Mouse (Mus musculus) hindbrain, postnatal 0 days (tissue): ENCODE measurements around the gene H2-DMa. TPM values are rescaled to one million over a fixed set of nuclear protein-coding genes. Genes with fewer than 3 reads are reported as not detected.

ENCODE experiments used
- ATAC-seq: fragments of 200-750 bp; cut with Nextera tagmentation; 2 replicates; pipeline ENCODE4 v1.8.0; 2017; ENCODE audit warnings: mild to moderate bottlenecking, moderate TSS enrichment, moderate library complexity
- DNase-seq: peaks from one replicate; pipeline ENCODE4 v3.0.0-alpha.2; 2015; ENCODE audit warnings: low spot score
- H3K27ac ChIP-seq: fragments of 300-500 bp; sonication (generic); 2 replicates; pipeline ENCODE4 v1.5.1; 2014; ENCODE audit warnings: mild to moderate bottlenecking
- H3K27me3 ChIP-seq: fragments of 300-500 bp; sonication (generic); 2 replicates; pipeline ENCODE4 v1.6.1; 2014; ENCODE audit warnings: low read length, mixed read lengths; ENCODE audit not compliant: insufficient read depth
- H3K36me3 ChIP-seq: fragments of 300-500 bp; sonication (generic); 2 replicates; pipeline ENCODE4 v1.6.1; 2014; ENCODE audit warnings: low read length, mixed read lengths; ENCODE audit not compliant: insufficient read depth
- H3K4me1 ChIP-seq: fragments of 300-500 bp; sonication (generic); 2 replicates; pipeline ENCODE4 v1.6.1; 2014; ENCODE audit warnings: antibody characterized with exemption, low read length, mixed read lengths; ENCODE audit not compliant: insufficient read depth
- H3K4me2 ChIP-seq: fragments of 300-500 bp; sonication (generic); 2 replicates; pipeline ENCODE4 v1.6.1; 2014; ENCODE audit warnings: low read depth, mild to moderate bottlenecking, low read length, moderate library complexity, mixed read lengths
- H3K4me3 ChIP-seq: fragments of 300-500 bp; sonication (generic); 2 replicates; pipeline ENCODE4 v1.5.1; 2014; ENCODE audit warnings: low read length
- H3K9ac ChIP-seq: fragments of 300-500 bp; sonication (generic); replicated peaks from 2 replicates; pipeline ENCODE4 v1.6.1; 2014; ENCODE audit warnings: mild to moderate bottlenecking, low read length, moderate library complexity, mixed read lengths
- H3K9me3 ChIP-seq: fragments of 300-500 bp; sonication (generic); 2 replicates; pipeline ENCODE4 v1.6.1; 2016; ENCODE audit warnings: low read length, mixed read lengths
- CTCF ChIP-seq: IDR thresholded peaks from 2 replicates; pipeline ENCODE4 v1.5.1; 2016; ENCODE audit warnings: antibody characterized with exemption, control low read depth, low read depth
- WGBS: fragments of 180-500 bp; shearing (Covaris S2); extraction: QIAGEN DNeasy Blood & Tissue Kit; methylation state at CpG from one replicate; pipeline ENCODE4 v1.1.7; 2014; 5-methylcytosine and 5-hydroxymethylcytosine counted together
- polyA plus RNA-seq: library from polyadenylated mRNA; unstranded; fragments of >200 nt; fragmentation: Nextera tagmentation; extraction: Ambion mirVana; gene quantifications from 2 replicates; pipeline ENCODE4 v1.2.1, GENCODE M21; 2015
- total RNA-seq: library from RNA; depleted of rRNA; stranded (reverse); fragments of >200 nt; gene quantifications from 2 replicates; pipeline ENCODE4 v1.2.3, GENCODE M21; 2014

The H2-DMa gene
- total and polyA plus RNA-seq, 2 experiments from 2014 or later: 24.1 to 30.9 TPM

DNA sequence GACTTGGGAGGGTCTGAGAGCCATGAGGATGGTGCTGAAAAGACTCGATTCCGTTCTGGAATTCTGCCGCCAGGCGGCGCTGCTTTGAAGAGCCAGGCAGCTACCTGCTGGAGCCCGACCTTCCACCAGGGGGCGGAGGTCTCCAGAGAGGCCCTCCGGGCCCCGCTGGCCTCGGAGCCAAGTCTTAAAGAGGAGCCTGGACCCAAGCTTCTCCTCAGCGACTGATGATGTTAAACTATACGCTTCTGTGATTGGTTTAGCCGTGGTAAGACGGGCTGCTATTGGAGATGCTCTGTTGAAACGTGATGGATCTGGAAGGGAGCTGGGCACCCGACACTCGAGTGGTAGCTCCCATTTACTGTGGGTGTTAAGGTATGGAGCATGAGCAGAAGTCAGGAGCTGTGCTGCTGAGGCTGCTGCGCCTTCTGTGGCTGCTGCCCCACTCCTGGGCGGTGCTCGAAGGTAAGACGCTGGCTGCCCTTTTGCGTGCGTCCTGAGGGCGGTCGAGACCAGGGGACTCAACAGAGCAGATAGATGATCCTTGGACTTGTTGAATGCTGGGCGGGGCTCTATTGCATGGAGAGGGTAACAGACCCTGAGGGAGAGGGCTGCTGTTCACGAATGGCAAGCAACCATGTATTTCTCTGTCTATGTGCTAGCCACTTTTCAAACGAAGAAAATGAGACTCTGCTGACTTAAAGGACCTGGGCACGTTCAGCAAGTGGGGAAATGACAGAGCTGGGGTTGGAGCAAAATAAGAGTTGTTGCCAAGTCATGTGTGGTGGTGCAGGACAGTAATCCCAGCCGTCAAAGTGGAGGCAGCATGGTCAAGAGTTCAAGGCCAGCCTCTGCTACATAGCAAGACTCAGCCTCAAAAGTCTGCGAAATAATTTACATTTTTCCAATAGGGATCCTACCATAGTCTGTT, 16.2 kb downstream of the H2-DMa start:
- no peaks in the 10 kb centered on the region for H3K36me3 ChIP-seq
- peaks cover 27% of the 10 kb centered on the region for H3K27me3 ChIP-seq
- H3K27ac ChIP-seq: 0 out of 2 replicates have a peak overlapping the region, but pooled peaks have one; percentile 12
- no peaks in the 10 kb centered on the region for H3K9me3 ChIP-seq
- ATAC-seq: peak; percentile 99
- no peak overlapping the region for H3K9ac ChIP-seq
- peaks cover 4% of the 10 kb centered on the region; the same call in 1 of the 2 replicates for H3K4me1 ChIP-seq
- peak overlapping the region; percentile 74 for H3K4me2 ChIP-seq
- peak overlapping the region; percentile 38 for H3K4me3 ChIP-seq
- TF ChIP-seq CTCF: peak; percentile 100
- DNase-seq: peak; percentile 99
- WGBS: 6% methylated on average over 31 of the region's 31 CpGs

DNA sequence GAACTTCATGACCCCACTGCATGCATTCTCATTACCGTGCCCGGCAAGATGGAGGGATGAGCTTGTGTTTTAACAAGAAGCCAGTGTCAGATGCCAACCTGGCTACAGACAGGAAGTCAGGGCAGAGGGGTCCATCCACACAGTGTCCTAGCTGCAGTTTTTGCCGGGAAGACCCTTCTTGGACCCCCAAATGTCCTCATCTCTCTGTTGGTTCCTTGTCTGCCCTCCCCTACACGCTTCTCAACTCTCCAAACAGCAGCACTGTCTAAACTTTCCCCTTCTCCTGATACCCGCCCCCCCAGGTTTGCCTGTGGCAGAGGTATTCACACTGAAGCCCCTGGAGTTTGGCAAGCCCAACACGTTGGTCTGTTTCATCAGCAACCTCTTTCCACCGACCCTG, 18.3 kb downstream of the H2-DMa start:
- WGBS: 65% methylated on average over 7 of the region's 7 CpGs
- no peaks in the 10 kb centered on the region for H3K9me3 ChIP-seq
- no peak for ATAC-seq

DNA sequence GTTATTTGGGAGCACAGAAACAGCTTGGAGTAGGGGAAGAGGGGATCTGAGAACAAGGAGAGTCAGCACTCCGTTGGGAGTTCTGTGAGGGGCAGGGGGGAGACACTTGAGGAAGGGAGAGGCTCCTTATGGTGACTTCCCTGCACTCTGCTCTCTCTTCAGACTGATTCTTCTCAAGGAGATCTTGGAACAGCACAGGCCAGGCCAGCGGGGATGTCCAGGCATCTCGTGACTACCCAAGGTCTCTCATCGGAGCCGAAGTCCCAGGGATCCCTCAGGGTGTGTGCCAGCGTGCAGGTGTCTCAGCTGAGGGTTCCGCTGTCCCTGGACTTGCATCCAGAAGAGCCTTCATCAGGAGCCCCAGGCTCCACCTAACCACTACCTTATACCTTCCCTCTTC, 19.3 kb downstream of the H2-DMa start:
- ATAC-seq (no peak), DNase-seq (no peak)
- Histone ChIP-seq H3K27me3 (peaks cover 33% of the 10 kb centered on the region), H3K4me3 (no peak overlapping the region), H3K9ac (no peak overlapping the region), H3K9me3 (no peaks in the 10 kb centered on the region), H3K36me3 (no peaks in the 10 kb centered on the region), H3K4me1 (peaks cover 4% of the 10 kb centered on the region; the same call in 1 of the 2 replicates), H3K4me2 (no peak overlapping the region), H3K27ac (no peak overlapping the region)
- no peak for TF ChIP-seq CTCF
- WGBS: 78% methylated on average over 7 of the region's 7 CpGs

More for the DNA sequence above, 18.3 kb downstream of the H2-DMa start:
- H3K27ac ChIP-seq: no peak overlapping the region
- H3K9ac ChIP-seq: no peak overlapping the region
- no peaks in the 10 kb centered on the region for H3K36me3 ChIP-seq
- no peak overlapping the region for H3K4me3 ChIP-seq
- H3K4me1 ChIP-seq: peaks cover 4% of the 10 kb centered on the region; the same call in 1 of the 2 replicates
- no peak for TF ChIP-seq CTCF
- DNase-seq: no peak
- H3K27me3 ChIP-seq: peaks cover 33% of the 10 kb centered on the region
- H3K4me2 ChIP-seq: no peak overlapping the region

DNA sequence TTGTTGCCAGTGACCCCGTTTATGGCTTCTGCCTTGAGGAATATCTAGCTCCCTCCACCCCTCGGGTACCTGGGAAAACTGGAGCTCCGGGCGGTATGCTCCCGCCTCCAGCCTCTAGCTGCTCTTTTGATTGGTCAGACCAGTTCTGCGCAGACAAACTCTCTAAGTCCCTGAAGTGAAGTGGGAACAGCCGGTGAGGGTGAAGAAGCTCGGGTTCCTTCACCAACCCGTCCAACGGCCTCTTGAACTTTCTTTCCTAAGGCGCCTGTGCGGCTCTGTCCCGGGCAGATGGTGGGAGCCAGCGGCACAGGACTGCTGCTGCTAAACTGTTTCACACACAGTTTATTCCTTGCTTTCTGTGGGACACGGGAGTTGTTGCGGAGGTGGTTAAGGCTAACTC, 20.1 kb downstream of the H2-DMa start:
- DNase-seq: no peak
- WGBS: 1% methylated on average over 16 of the region's 16 CpGs

DNA sequence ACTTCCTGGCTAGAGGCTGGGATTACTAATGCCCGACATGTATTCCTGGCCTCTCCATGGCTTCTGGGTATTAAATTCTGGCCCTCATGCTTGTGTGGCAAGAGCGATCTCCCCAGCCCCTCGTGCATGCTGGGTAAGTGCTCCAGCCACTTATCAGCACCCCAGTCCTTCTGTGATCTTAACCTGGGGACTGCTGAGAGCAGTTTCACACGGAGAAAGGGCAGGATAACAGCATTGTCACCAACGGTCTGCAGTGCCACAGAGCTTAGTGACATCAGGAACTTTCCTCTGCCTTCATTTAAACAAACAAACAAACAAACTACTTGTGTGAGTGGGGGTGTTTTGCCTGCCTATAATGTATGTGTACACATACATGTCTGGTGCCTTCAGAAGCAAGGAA, 20.9 kb downstream of the H2-DMa start:
- WGBS: 23% methylated on average over 5 of the region's 5 CpGs
- DNase-seq: no peak
- no peak overlapping the region for H3K9ac ChIP-seq
- H3K27ac ChIP-seq: no peak overlapping the region
- no peak overlapping the region for H3K4me3 ChIP-seq
- H3K27me3 ChIP-seq: peaks cover 33% of the 10 kb centered on the region
- no peaks in the 10 kb centered on the region for H3K36me3 ChIP-seq
- H3K9me3 ChIP-seq: no peaks in the 10 kb centered on the region
- peaks cover 4% of the 10 kb centered on the region; the same call in 1 of the 2 replicates for H3K4me1 ChIP-seq
- no peak for TF ChIP-seq CTCF
- ATAC-seq: no peak
- H3K4me2 ChIP-seq: 0 out of 2 replicates have a peak overlapping the region, but pooled peaks have one; percentile 49

More for the DNA sequence above, 20.1 kb downstream of the H2-DMa start:
- H3K4me2 ChIP-seq: peak overlapping the region; percentile 49
- TF ChIP-seq CTCF: no peak
- peak overlapping the region; percentile 10 for H3K4me3 ChIP-seq
- no peaks in the 10 kb centered on the region for H3K36me3 ChIP-seq
- H3K27me3 ChIP-seq: peaks cover 33% of the 10 kb centered on the region
- no peaks in the 10 kb centered on the region for H3K9me3 ChIP-seq
- peaks cover 4% of the 10 kb centered on the region; the same call in 1 of the 2 replicates for H3K4me1 ChIP-seq
- H3K9ac ChIP-seq: 0 out of 2 replicates have a peak overlapping the region, but pooled peaks have one; percentile 2
- H3K27ac ChIP-seq: no peak overlapping the region
- no peak for ATAC-seq

DNA sequence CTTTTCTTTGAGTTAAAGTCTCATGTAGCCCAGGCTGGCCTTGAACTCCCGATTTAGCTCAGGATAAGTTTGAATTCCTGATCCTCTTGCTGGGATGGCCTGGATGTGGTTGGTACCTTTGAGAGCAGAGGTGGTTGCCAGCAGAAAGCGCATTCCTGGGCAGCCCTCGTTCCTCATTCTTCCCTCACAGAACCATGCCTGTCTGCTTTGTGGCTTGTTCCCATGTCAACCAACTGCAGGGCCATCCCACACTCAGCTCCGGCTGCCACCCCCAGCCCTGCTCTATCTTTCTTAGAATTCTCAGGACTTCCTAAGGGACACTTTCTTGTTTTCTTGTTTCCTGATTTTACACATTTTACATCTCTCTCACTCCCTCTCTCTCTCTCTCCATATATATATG, 22.1 kb downstream of the H2-DMa start:
- H3K4me1 ChIP-seq: peaks cover 4% of the 10 kb centered on the region; the same call in 1 of the 2 replicates
- H3K27me3 ChIP-seq: peaks cover 33% of the 10 kb centered on the region
- H3K36me3 ChIP-seq: no peaks in the 10 kb centered on the region
- H3K4me3 ChIP-seq: no peak overlapping the region
- ATAC-seq (no peak), DNase-seq (no peak)
- no peak overlapping the region for H3K27ac ChIP-seq
- H3K4me2 ChIP-seq: no peak overlapping the region
- TF ChIP-seq CTCF: no peak
- H3K9ac ChIP-seq: no peak overlapping the region
- 43% methylated on average over 4 of the region's 4 CpGs for whole genome bisulfite sequencing
- no peaks in the 10 kb centered on the region for H3K9me3 ChIP-seq
